Mouse (Mus musculus): ENCODE results near the gene Midn. TPM values are rescaled to one million over a fixed set of nuclear protein-coding genes. Genes with fewer than 3 reads are reported as not detected.

The Midn gene
- polyA plus RNA-seq (2016; fragmentation: Nextera tagmentation; extraction: Ambion mirVana), result 5.7 and 6.3 TPM in 2 replicates

- H3K4me1 ChIP-seq, result peaks cover 87% of the 10 kb centered on the region
- peak within 1 kb of the TSS; percentile 98 for H3K27ac ChIP-seq
- H3K4me2 ChIP-seq, result peak within 1 kb of the TSS; percentile 98
- ATAC-seq, result peak; percentile 42
- peak within 1 kb of the TSS; percentile 91 for H3K9ac ChIP-seq
- peaks cover 71% of the 10 kb centered on the region for H3K36me3 ChIP-seq
- peak within 1 kb of the TSS; percentile 85 for H3K4me3 ChIP-seq
- 1% methylated on average over 39 of the region's 42 CpGs for WGBS (ENCODE audit: insufficient replicate concordance)
- H3K9me3 ChIP-seq (replicated peaks), result no peaks in the 10 kb centered on the region
- no peaks in the 10 kb centered on the region for H3K27me3 ChIP-seq (replicated peaks)
Observed at GRCm38 (mm10) chr10:80147719-80148601, at the start of gene Midn. Gene Midn (plus strand): TSS chr10:80148272.

- Histone ChIP-seq H3K27me3 (replicated peaks) (no peaks in the 10 kb centered on the region), H3K27ac (peak overlapping the region; percentile 70), H3K4me3 (no peak overlapping the region), H3K9ac (peak overlapping the region; percentile 56; the same call in 1 of the 2 replicates), H3K4me2 (peak overlapping the region; percentile 95), H3K9me3 (replicated peaks) (no peaks in the 10 kb centered on the region), H3K4me1 (peaks cover 95% of the 10 kb centered on the region), H3K36me3 (peaks cover 22% of the 10 kb centered on the region)
- ATAC-seq, result no peak
- 69% methylated on average over 5 of the region's 5 CpGs for WGBS (ENCODE audit: insufficient replicate concordance)
Observed at GRCm38 (mm10) chr10:80098630-80099029, 49.4 kb upstream of the Midn start.

GRCm38 (mm10) chr10:80100982-80101381 is 47.1 kb upstream of the Midn start:
- no peak for ATAC-seq
- Histone ChIP-seq H3K4me2 (peak overlapping the region; percentile 95), H3K4me1 (peaks cover 86% of the 10 kb centered on the region), H3K36me3 (peaks cover 18% of the 10 kb centered on the region), H3K4me3 (peak overlapping the region; percentile 92), H3K27me3 (replicated peaks) (no peaks in the 10 kb centered on the region), H3K27ac (peak overlapping the region; percentile 92), H3K9ac (peak overlapping the region; percentile 97), H3K9me3 (replicated peaks) (no peaks in the 10 kb centered on the region)
- 44% methylated on average over 11 of the region's 11 CpGs for WGBS (ENCODE audit: insufficient replicate concordance)

GRCm38 (mm10) chr10:80102216-80102915 is 45.7 kb upstream of the Midn start:
- Histone ChIP-seq H3K9ac (peak overlapping the region; percentile 97), H3K4me3 (peak overlapping the region; percentile 92), H3K9me3 (replicated peaks) (no peaks in the 10 kb centered on the region), H3K27ac (peak overlapping the region; percentile 92), H3K27me3 (replicated peaks) (no peaks in the 10 kb centered on the region), H3K36me3 (peaks cover 11% of the 10 kb centered on the region; the same call in 1 of the 2 replicates), H3K4me1 (peaks cover 80% of the 10 kb centered on the region), H3K4me2 (peak overlapping the region; percentile 95)
- peak; percentile 81 for ATAC-seq
- WGBS (ENCODE audit: insufficient replicate concordance), result under 1% methylated on average over 56 of the region's 59 CpGs

- Histone ChIP-seq H3K4me3 (peak overlapping the region; percentile 92; the same call in 1 of the 2 replicates), H3K9me3 (replicated peaks) (no peaks in the 10 kb centered on the region), H3K4me2 (peak overlapping the region; percentile 95), H3K4me1 (peaks cover 78% of the 10 kb centered on the region), H3K27me3 (replicated peaks) (no peaks in the 10 kb centered on the region), H3K9ac (peak overlapping the region; percentile 97), H3K27ac (peak overlapping the region; percentile 92), H3K36me3 (peaks cover 11% of the 10 kb centered on the region; the same call in 1 of the 2 replicates)
- WGBS (ENCODE audit: insufficient replicate concordance), result 38% methylated on average over 2 of the region's 2 CpGs
- ATAC-seq, result peak; percentile 74
Observed at GRCm38 (mm10) chr10:80103032-80103431, 45.0 kb upstream of the Midn start.

- H3K4me2 ChIP-seq, result no peak overlapping the region
- no peak overlapping the region for H3K9ac ChIP-seq
- no peak for ATAC-seq
- peaks cover 67% of the 10 kb centered on the region for H3K4me1 ChIP-seq
- peak overlapping the region; percentile 42; the same call in 1 of the 2 replicates for H3K27ac ChIP-seq
- H3K4me3 ChIP-seq, result no peak overlapping the region
- H3K9me3 ChIP-seq (replicated peaks), result no peaks in the 10 kb centered on the region
- 72% methylated on average over 3 of the region's 3 CpGs for WGBS (ENCODE audit: insufficient replicate concordance)
- peaks cover 11% of the 10 kb centered on the region; the same call in 1 of the 2 replicates for H3K36me3 ChIP-seq
- H3K27me3 ChIP-seq (replicated peaks), result no peaks in the 10 kb centered on the region
Observed at GRCm38 (mm10) chr10:80104181-80104580, 43.9 kb upstream of the Midn start.

- no peaks in the 10 kb centered on the region for H3K27me3 ChIP-seq (replicated peaks)
- peak within 1 kb of the TSS; percentile 42 for H3K27ac ChIP-seq
- peak within 1 kb of the TSS; percentile 15 for H3K4me2 ChIP-seq
- 52% methylated on average over 5 of the region's 5 CpGs for WGBS (ENCODE audit: insufficient replicate concordance)
- no peak within 1 kb of the TSS for H3K4me3 ChIP-seq
- H3K9me3 ChIP-seq (replicated peaks), result no peaks in the 10 kb centered on the region
- H3K36me3 ChIP-seq, result 0 out of 2 replicates have a peak, but pooled peaks cover 5% of the 10 kb centered on the region
- no peak for ATAC-seq
- H3K4me1 ChIP-seq, result peaks cover 54% of the 10 kb centered on the region
- H3K9ac ChIP-seq, result no peak within 1 kb of the TSS
Observed at GRCm38 (mm10) chr10:80105460-80105859, 42.6 kb upstream of the Midn start, which contains the start of gene Sbno2. Gene Sbno2 (minus strand): TSS chr10:80105571.

GRCm38 (mm10) chr10:80105926-80106325 is 42.1 kb upstream of the Midn start:
- WGBS (ENCODE audit: insufficient replicate concordance), result 65% methylated on average over 5 of the region's 5 CpGs
- H3K27ac ChIP-seq, result no peak overlapping the region
- no peak for ATAC-seq
- H3K27me3 ChIP-seq (replicated peaks), result no peaks in the 10 kb centered on the region
- no peak overlapping the region for H3K9ac ChIP-seq
- no peaks in the 10 kb centered on the region for H3K9me3 ChIP-seq (replicated peaks)
- 0 out of 2 replicates have a peak, but pooled peaks cover under 1% of the 10 kb centered on the region for H3K36me3 ChIP-seq
- H3K4me3 ChIP-seq, result no peak overlapping the region
- H3K4me1 ChIP-seq, result peaks cover 49% of the 10 kb centered on the region
- H3K4me2 ChIP-seq, result peak overlapping the region; percentile 15; the same call in 1 of the 2 replicates

- H3K4me2 ChIP-seq, result no peak overlapping the region
- no peaks in the 10 kb centered on the region for H3K36me3 ChIP-seq
- H3K4me1 ChIP-seq, result peaks cover 36% of the 10 kb centered on the region
- H3K9ac ChIP-seq, result no peak overlapping the region
- 78% methylated on average over 6 of the region's 6 CpGs for WGBS (ENCODE audit: insufficient replicate concordance)
- no peak for ATAC-seq
- no peaks in the 10 kb centered on the region for H3K27me3 ChIP-seq (replicated peaks)
- H3K4me3 ChIP-seq, result no peak overlapping the region
- H3K9me3 ChIP-seq (replicated peaks), result no peaks in the 10 kb centered on the region
- H3K27ac ChIP-seq, result no peak overlapping the region
Observed at GRCm38 (mm10) chr10:80107678-80108077, 40.4 kb upstream of the Midn start.

GRCm38 (mm10) chr10:80114341-80115284 is 33.5 kb upstream of the Midn start:
- peak overlapping the region; percentile 98 for H3K9ac ChIP-seq
- H3K4me1 ChIP-seq, result peaks cover 42% of the 10 kb centered on the region
- 1% methylated on average over 27 of the region's 27 CpGs for WGBS (ENCODE audit: insufficient replicate concordance)
- peaks cover 27% of the 10 kb centered on the region for H3K36me3 ChIP-seq
- peak overlapping the region; percentile 95 for H3K27ac ChIP-seq
- peak overlapping the region; percentile 94 for H3K4me3 ChIP-seq
- peak; percentile 59 for ATAC-seq
- H3K9me3 ChIP-seq (replicated peaks), result no peaks in the 10 kb centered on the region
- H3K4me2 ChIP-seq, result peak overlapping the region; percentile 81
- no peaks in the 10 kb centered on the region for H3K27me3 ChIP-seq (replicated peaks)

Data from liver, embryonic 12.5 days (tissue).